14 mouse cellular contexts compared by ENCODE assay signal in the genomic region with DNA sequence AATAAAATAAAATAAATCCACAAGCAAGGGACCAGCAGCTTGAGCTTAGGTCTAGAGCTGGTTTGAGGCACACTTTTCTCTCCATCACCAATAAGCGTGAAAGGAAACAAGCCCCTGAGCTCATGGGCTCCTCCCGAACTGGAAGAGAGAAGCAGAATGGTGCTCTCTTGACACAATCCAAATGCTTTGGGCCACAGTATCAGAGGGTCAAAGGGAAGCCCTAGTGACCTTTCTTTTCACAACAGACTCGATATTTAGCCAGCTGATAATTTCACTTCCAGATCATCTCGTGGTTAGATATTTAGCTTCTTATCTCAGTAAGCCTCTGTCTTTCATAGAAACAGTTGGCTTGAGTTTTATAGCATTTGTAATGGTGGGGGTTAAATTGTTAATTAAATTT.
"Had no signal": no experiment of that assay in that cellular context is flagged by ENCODE, and none has a peak within 500 bp of the region (broad histone marks: within the 10 kb centered on the region; RNA-seq: fewer than 3 reads in every experiment).

No protein-coding gene starts in this region.

- DNase-seq: layer of hippocampus, adult 9-11 months; lung, adult 18-20 months; lung, postnatal 10 days; lung, postnatal 36 days; midbrain, embryonic 14.5 days; thymus, adult 18-20 months had no signal

- H3K27me3 ChIP-seq: intestine, embryonic 15.5 days; liver, embryonic 15.5 days; lung, embryonic 15.5 days; neural tube, embryonic 13.5 days had no signal

- ATAC-seq: intestine, embryonic 15.5 days had no signal

- H3K4me2 ChIP-seq: intestine, embryonic 15.5 days; liver, embryonic 11.5 days; liver, embryonic 15.5 days; lung, embryonic 15.5 days; neural tube, embryonic 13.5 days had no signal

- H3K4me3 ChIP-seq: intestine, embryonic 15.5 days; layer of hippocampus, adult 2 months; liver, embryonic 15.5 days; lung, embryonic 15.5 days; midbrain, embryonic 10.5 days; neural tube, embryonic 13.5 days had no signal

- H3K27ac ChIP-seq: intestine, embryonic 15.5 days; layer of hippocampus, adult 2 months; liver, embryonic 15.5 days; lung, embryonic 15.5 days; midbrain, embryonic 10.5 days; neural tube, embryonic 13.5 days had no signal

- H3K4me1 ChIP-seq: intestine, embryonic 15.5 days; liver, embryonic 15.5 days; midbrain, embryonic 10.5 days had no signal

- H3K9me3 ChIP-seq: intestine, embryonic 15.5 days; liver, embryonic 15.5 days; lung, embryonic 15.5 days; megakaryocyte, embryonic 14.5 days; midbrain, embryonic 10.5 days; neural tube, embryonic 13.5 days had no signal

- H3K36me3 ChIP-seq: intestine, embryonic 15.5 days; liver, embryonic 15.5 days; lung, embryonic 15.5 days; midbrain, embryonic 10.5 days; neural tube, embryonic 13.5 days had no signal

- H3K9ac ChIP-seq: intestine, embryonic 15.5 days; liver, embryonic 15.5 days; lung, embryonic 15.5 days; neural tube, embryonic 13.5 days had no signal
